Mouse (Mus musculus): ENCODE results near the gene Tmem235. TPM values are rescaled to one million over a fixed set of nuclear protein-coding genes. Genes with fewer than 3 reads are reported as not detected.

The Tmem235 gene
- total and polyA plus RNA-seq, 3 experiments, result not detected

DNA sequence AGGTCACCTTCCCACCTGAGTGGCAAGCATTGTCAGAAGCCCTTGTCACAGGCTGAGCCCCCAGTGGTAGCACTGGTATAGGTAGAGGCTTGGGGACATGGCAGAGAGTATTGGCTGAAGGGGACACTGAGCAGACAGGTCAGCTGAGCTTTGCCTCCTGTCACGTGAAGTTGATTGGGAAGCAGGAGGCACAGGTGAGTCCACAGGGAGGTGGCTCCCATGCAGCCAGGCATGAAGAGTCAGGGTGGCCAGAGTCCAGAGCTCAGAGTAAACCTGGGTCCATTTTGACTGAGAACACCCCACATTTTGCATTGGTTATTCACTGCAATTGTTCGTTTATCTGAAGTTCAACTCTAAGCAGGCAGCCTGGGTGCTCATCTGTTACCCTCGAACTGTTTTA, 7.7 kb upstream of the Tmem235 start:
- no peak for TF ChIP-seq HCFC1 (IDR thresholded peaks at IDR 0.05; ENCODE audit: low read depth, low read length)
- no peak for TF ChIP-seq MAX (IDR thresholded peaks at IDR 0.05; ENCODE audit: low read length)
- TF ChIP-seq MXI1 (IDR thresholded peaks at IDR 0.05; ENCODE audit: low read depth, low read length), result no peak
- no peak for TF ChIP-seq ELF1 (IDR thresholded peaks at IDR 0.05; ENCODE audit: low read depth, low read length)
- no peak for TF ChIP-seq BHLHE40 (IDR thresholded peaks at IDR 0.05; ENCODE audit: low read depth, low read length)
- TF ChIP-seq POLR2A (IDR thresholded peaks at IDR 0.05; ENCODE audit: low read depth, low read length), result no peak
- TF ChIP-seq USF1 (IDR thresholded peaks at IDR 0.05; ENCODE audit: low read depth, low read length), result no peak
- peaks cover 4 to 22% of the 10 kb centered on the region in 2 experiments for H3K4me1 ChIP-seq (ENCODE audit: control insufficient read depth in 1 of 2, insufficient read depth in 2 of 2)
- H3K9ac ChIP-seq (ENCODE audit: insufficient read depth, low read depth), result no peak overlapping the region
- no peak overlapping the region for H3K4me3 ChIP-seq (replicated peaks in 1 of 3; ENCODE audit: low read depth in 2 of 3, low read length in 2 of 3, poor library complexity in 1 of 3)
- H3K27me3 ChIP-seq (replicated peaks), result no peaks in the 10 kb centered on the region
- H3K9me3 ChIP-seq (replicated peaks; ENCODE audit: low read length), result peaks cover 13% of the 10 kb centered on the region
- no peak for DNase-seq (ENCODE audit: extremely low read depth)
- H3K36me3 ChIP-seq (replicated peaks in 1 of 2; ENCODE audit: control insufficient read depth in 1 of 2, insufficient read depth in 1 of 2, low read length in 1 of 2), result peaks cover 48 to 68% of the 10 kb centered on the region in 2 experiments
- peaks cover 37% of the 10 kb centered on the region for H3K79me2 ChIP-seq (replicated peaks; ENCODE audit: control insufficient read depth, extremely low read depth, insufficient read depth, poor library complexity, severe bottlenecking)
- H3K4me2 ChIP-seq (ENCODE audit: insufficient read depth, low read depth, poor library complexity, severe bottlenecking), result no peak overlapping the region
- in situ Hi-C loops (cut with MboI; ENCODE audit: low pct_ligation_motif_present, low pct_unique_long_range_greater_than_20kb, low sequenced_read_pairs) (no loop called here), dilution Hi-C loops (cut with MboI; ENCODE audit: extremely low pct_ligation_motif_present, extremely low pct_unique_long_range_greater_than_20kb, low sequenced_read_pairs) (no loop called here)
- H3K27ac ChIP-seq (ENCODE audit: insufficient read depth, low read depth), result no peak overlapping the region

GRCm38 (mm10) chr11:117854241-117854640, 6.3 kb upstream of the Tmem235 start:
- no peak for DNase-seq (ENCODE audit: extremely low read depth)
- TF ChIP-seq CHD2 (IDR thresholded peaks at IDR 0.05; ENCODE audit: low read length), result no peak
- TF ChIP-seq CHD1 (IDR thresholded peaks at IDR 0.05; ENCODE audit: low read depth, low read length), result no peak
- TF ChIP-seq UBTF (IDR thresholded peaks at IDR 0.05; ENCODE audit: low read depth, low read length), result no peak
- no peak for TF ChIP-seq SIN3A (IDR thresholded peaks at IDR 0.05; ENCODE audit: low read length)
- H3K4me3 ChIP-seq (replicated peaks in 1 of 3; ENCODE audit: low read depth in 2 of 3, low read length in 2 of 3, poor library complexity in 1 of 3), result no peak overlapping the region
- dilution Hi-C loops (cut with MboI; ENCODE audit: extremely low pct_ligation_motif_present, extremely low pct_unique_long_range_greater_than_20kb, low sequenced_read_pairs), result no loop called here
- H3K4me1 ChIP-seq (ENCODE audit: control insufficient read depth in 1 of 2, insufficient read depth in 2 of 2), result peaks cover 4 to 19% of the 10 kb centered on the region in 2 experiments
- no peak overlapping the region for H3K27ac ChIP-seq (ENCODE audit: insufficient read depth, low read depth)
- peaks cover 48 to 80% of the 10 kb centered on the region in 2 experiments for H3K36me3 ChIP-seq (replicated peaks in 1 of 2; ENCODE audit: control insufficient read depth in 1 of 2, insufficient read depth in 1 of 2, low read length in 1 of 2)
- H3K9me3 ChIP-seq (replicated peaks; ENCODE audit: low read length), result peaks cover 13% of the 10 kb centered on the region
- in situ Hi-C loops (cut with MboI; ENCODE audit: low pct_ligation_motif_present, low pct_unique_long_range_greater_than_20kb, low sequenced_read_pairs), result no loop called here
- H3K9ac ChIP-seq (ENCODE audit: insufficient read depth, low read depth), result no peak overlapping the region
- no peaks in the 10 kb centered on the region for H3K27me3 ChIP-seq (replicated peaks)
- H3K4me2 ChIP-seq (ENCODE audit: insufficient read depth, low read depth, poor library complexity, severe bottlenecking), result no peak overlapping the region
- peaks cover 36% of the 10 kb centered on the region for H3K79me2 ChIP-seq (replicated peaks; ENCODE audit: control insufficient read depth, extremely low read depth, insufficient read depth, poor library complexity, severe bottlenecking)

DNA sequence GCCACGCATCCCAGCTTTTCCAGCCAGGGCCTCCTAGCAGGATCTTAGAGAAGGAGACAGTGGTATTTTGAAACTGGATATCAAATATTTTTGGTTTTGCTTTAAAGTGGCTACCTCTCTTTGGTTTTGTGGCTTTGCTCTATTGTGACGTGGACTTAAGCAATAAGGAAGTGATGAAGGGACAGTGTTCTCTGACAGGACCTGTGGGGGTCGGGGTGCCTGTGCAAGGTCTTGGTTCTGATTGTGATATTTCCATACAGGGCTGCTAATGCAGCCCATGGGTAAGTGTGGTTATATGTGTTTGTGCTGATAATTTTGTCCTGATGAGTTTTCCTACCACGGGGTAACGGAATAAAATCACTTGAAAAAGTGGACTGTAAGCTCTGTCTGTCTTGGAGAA, 5.2 kb upstream of the Tmem235 start:
- no peak overlapping the region for H3K27ac ChIP-seq (ENCODE audit: insufficient read depth, low read depth)
- no peak overlapping the region for H3K4me2 ChIP-seq (ENCODE audit: insufficient read depth, low read depth, poor library complexity, severe bottlenecking)
- no peaks in the 10 kb centered on the region for H3K27me3 ChIP-seq (replicated peaks)
- H3K9ac ChIP-seq (ENCODE audit: insufficient read depth, low read depth), result no peak overlapping the region
- H3K36me3 ChIP-seq (replicated peaks in 1 of 2; ENCODE audit: control insufficient read depth in 1 of 2, insufficient read depth in 1 of 2, low read length in 1 of 2), result peaks cover 48 to 81% of the 10 kb centered on the region in 2 experiments
- in situ Hi-C loops (cut with MboI; ENCODE audit: low pct_ligation_motif_present, low pct_unique_long_range_greater_than_20kb, low sequenced_read_pairs), result no loop called here
- peaks cover 25% of the 10 kb centered on the region for H3K79me2 ChIP-seq (replicated peaks; ENCODE audit: control insufficient read depth, extremely low read depth, insufficient read depth, poor library complexity, severe bottlenecking)
- peaks cover 2 to 17% of the 10 kb centered on the region in 2 experiments for H3K4me1 ChIP-seq (ENCODE audit: control insufficient read depth in 1 of 2, insufficient read depth in 2 of 2)
- no peak for DNase-seq (ENCODE audit: extremely low read depth)
- dilution Hi-C loops (cut with MboI; ENCODE audit: extremely low pct_ligation_motif_present, extremely low pct_unique_long_range_greater_than_20kb, low sequenced_read_pairs), result no loop called here
- peaks cover 13% of the 10 kb centered on the region for H3K9me3 ChIP-seq (replicated peaks; ENCODE audit: low read length)
- no peak overlapping the region for H3K4me3 ChIP-seq (replicated peaks in 1 of 3; ENCODE audit: low read depth in 2 of 3, low read length in 2 of 3, poor library complexity in 1 of 3)
- TF ChIP-seq MAFK (IDR thresholded peaks at IDR 0.05; ENCODE audit: insufficient replicate concordance, low read length), result no peak
- TF ChIP-seq ETS1 (conservative IDR thresholded peaks at IDR 0.05; ENCODE audit: low read depth, low read length), result no peak
- no peak for TF ChIP-seq POLR2AphosphoS2 (IDR thresholded peaks at IDR 0.05; ENCODE audit: low read depth, low read length)
- TF ChIP-seq ZC3H11A (IDR thresholded peaks at IDR 0.05; ENCODE audit: low read depth, low read length), result no peak
- TF ChIP-seq CTCF (conservative IDR thresholded peaks at IDR 0.05 in 1 of 2, IDR thresholded peaks at IDR 0.05 in 1 of 2; ENCODE audit: low read depth in 2 of 2, low read length in 2 of 2), result no peak
- TF ChIP-seq ZKSCAN1 (IDR thresholded peaks at IDR 0.05; ENCODE audit: borderline replicate concordance, low read depth, low read length), result no peak
- TF ChIP-seq GABPA (IDR thresholded peaks at IDR 0.05; ENCODE audit: insufficient replicate concordance, low read depth, low read length), result no peak
- no peak for TF ChIP-seq MXI1 (IDR thresholded peaks at IDR 0.05; ENCODE audit: low read depth, low read length)
- no peak for TF ChIP-seq TCF12 (IDR thresholded peaks at IDR 0.05; ENCODE audit: low read depth, low read length)

Data from CH12.LX (cell line).